Mouse (Mus musculus) naive thymus-derived CD4-positive, alpha-beta T cell, adult 2 months (primary cell): ENCODE results near the gene Napsa.
A peak's percentile ranks its signal among the peaks of the same experiment; 100 is the strongest.

Experiments
- DNase-seq: peaks from one replicate; pipeline ENCODE4 v3.0.0-alpha.2; 2011; ENCODE audit warnings: low read depth

Gene Napsa

GRCm38 (mm10) chr7:44571811-44572210 lies 369 bp upstream of the Napsa start:
- DNase-seq = no peak

GRCm38 (mm10) chr7:44572956-44573484 lies 840 bp downstream of the Napsa start:
- no peak for DNase-seq

- DNase-seq = no peak
Observed at GRCm38 (mm10) chr7:44576333-44576844, 4.2 kb downstream of the Napsa start.

- DNase-seq = no peak
Observed at GRCm38 (mm10) chr7:44581637-44582036, 9.5 kb downstream of the Napsa start.

GRCm38 (mm10) chr7:44582709-44583108 lies 10.5 kb downstream of the Napsa start:
- DNase-seq = no peak

- no peak for DNase-seq
Observed at GRCm38 (mm10) chr7:44583146-44583545, 11.0 kb downstream of the Napsa start.

GRCm38 (mm10) chr7:44584265-44584804 lies 12.2 kb downstream of the Napsa start:
- DNase-seq = no peak

- DNase-seq = no peak
Observed at GRCm38 (mm10) chr7:44584921-44585320, 12.7 kb downstream of the Napsa start.

GRCm38 (mm10) chr7:44585606-44586005 lies 13.4 kb downstream of the Napsa start:
- no peak for DNase-seq

GRCm38 (mm10) chr7:44586518-44586917 lies 14.3 kb downstream of the Napsa start:
- DNase-seq = no peak

GRCm38 (mm10) chr7:44586930-44587329 lies 14.8 kb downstream of the Napsa start:
- no peak for DNase-seq

GRCm38 (mm10) chr7:44587676-44588075 lies 15.5 kb downstream of the Napsa start:
- DNase-seq = no peak

GRCm38 (mm10) chr7:44588338-44588737 lies 16.2 kb downstream of the Napsa start:
- DNase-seq = no peak

GRCm38 (mm10) chr7:44589149-44589548 lies 17.0 kb downstream of the Napsa start:
- DNase-seq = peak; percentile 26

GRCm38 (mm10) chr7:44589946-44590345 lies 17.8 kb downstream of the Napsa start:
- DNase-seq = no peak

- peak; percentile 44 for DNase-seq
Observed at GRCm38 (mm10) chr7:44590402-44591347, 18.5 kb downstream of the Napsa start, which contains the start of gene Kcnc3. TSS of gene Kcnc3 (plus strand) at chr7:44590664.

- no peak for DNase-seq
Observed at GRCm38 (mm10) chr7:44591348-44592116, 19.4 kb downstream of the Napsa start.

- DNase-seq = no peak
Observed at GRCm38 (mm10) chr7:44593051-44593450, 20.9 kb downstream of the Napsa start.

- peak; percentile 43 for DNase-seq
Observed at GRCm38 (mm10) chr7:44593775-44594174, 21.6 kb downstream of the Napsa start.

- no peak for DNase-seq
Observed at GRCm38 (mm10) chr7:44594291-44594690, 22.1 kb downstream of the Napsa start.

- no peak for DNase-seq
Observed at GRCm38 (mm10) chr7:44595131-44595561, 23.0 kb downstream of the Napsa start.

- DNase-seq = no peak
Observed at GRCm38 (mm10) chr7:44596051-44596450, 23.9 kb downstream of the Napsa start.
